Mouse (Mus musculus) intestine, embryonic 14.5 days (tissue): ENCODE results near the gene Rwdd3. TPM values are rescaled to one million over a fixed set of nuclear protein-coding genes. Genes with fewer than 3 reads are reported as not detected.

Experiments
- ATAC-seq: fragments of 200-750 bp; cut with Nextera tagmentation; replicated peaks from 2 replicates; pipeline ENCODE4 v1.8.0; 2017; ENCODE audit warnings: low read depth, moderate number of reproducible peaks, moderate TSS enrichment, moderate library complexity; ENCODE audit not compliant: low FRiP score, low TSS enrichment
- DNase-seq: peaks from one replicate; pipeline ENCODE4 v3.0.0-alpha.2; 2018; ENCODE audit warnings: low spot score
- H3K27ac ChIP-seq: fragments of 300-500 bp; sonication (generic); 2 replicates; pipeline ENCODE4 v1.5.1; 2014; ENCODE audit warnings: low read depth, mild to moderate bottlenecking, control low read depth
- H3K27me3 ChIP-seq: fragments of 300-500 bp; sonication (generic); replicated peaks from 2 replicates; pipeline ENCODE4 v1.6.1; 2014; ENCODE audit warnings: low read length, control low read depth; ENCODE audit not compliant: control insufficient read depth, insufficient read depth
- H3K36me3 ChIP-seq: fragments of 300-500 bp; sonication (generic); 2 replicates; pipeline ENCODE4 v1.6.1; 2014; ENCODE audit warnings: low read length, control low read depth; ENCODE audit not compliant: control insufficient read depth, insufficient read depth
- H3K4me1 ChIP-seq: fragments of 300-500 bp; sonication (generic); replicated peaks from 2 replicates; pipeline ENCODE4 v1.6.1; 2014; ENCODE audit warnings: low read length, control low read depth, mixed read lengths; ENCODE audit not compliant: control insufficient read depth, insufficient read depth
- H3K4me2 ChIP-seq: fragments of 300-500 bp; sonication (generic); 2 replicates; pipeline ENCODE4 v1.6.1; 2014; ENCODE audit warnings: low read length
- H3K4me3 ChIP-seq: fragments of 300-500 bp; sonication (generic); 2 replicates; pipeline ENCODE4 v1.5.1; 2014; ENCODE audit warnings: low read depth, low read length, control low read depth, mixed read lengths
- H3K9ac ChIP-seq: fragments of 300-500 bp; sonication (generic); 2 replicates; pipeline ENCODE4 v1.6.1; 2014; ENCODE audit warnings: mild to moderate bottlenecking, low read length
- H3K9me3 ChIP-seq: fragments of 300-500 bp; sonication (generic); 2 replicates; pipeline ENCODE4 v1.6.1; 2016; ENCODE audit warnings: low read length, control low read depth; ENCODE audit not compliant: control insufficient read depth
- WGBS: fragments of 180-500 bp; shearing (Covaris S2); extraction: QIAGEN DNeasy Blood & Tissue Kit; methylation state at CpG from one replicate; pipeline ENCODE4 v1.1.7; 2014; 5-methylcytosine and 5-hydroxymethylcytosine counted together
- polyA plus RNA-seq: library from polyadenylated mRNA; unstranded; fragments of >200 nt; fragmentation: Nextera tagmentation; extraction: Ambion mirVana; gene quantifications from 2 replicates; pipeline ENCODE4 v1.2.1, GENCODE M21; 2014

The Rwdd3 gene
- polyA plus RNA-seq, 1 experiment from 2014 or later, result 5.4 TPM

- H3K4me3 ChIP-seq, result no peak overlapping the region
- H3K4me1 ChIP-seq, result 0 out of 2 replicates have a peak, but pooled peaks cover 3% of the 10 kb centered on the region
- H3K4me2 ChIP-seq, result no peak overlapping the region
- H3K27ac ChIP-seq, result no peak overlapping the region
- ATAC-seq (no peak), DNase-seq (no peak)
- H3K36me3 ChIP-seq, result no peaks in the 10 kb centered on the region
- H3K27me3 ChIP-seq, result no peaks in the 10 kb centered on the region
- H3K9ac ChIP-seq, result no peak overlapping the region
- 78% methylated on average over 11 of the region's 11 CpGs for WGBS
- no peaks in the 10 kb centered on the region for H3K9me3 ChIP-seq
These were observed 14.9 kb downstream of the Rwdd3 start for GRCm38 (mm10) chr3:121156451-121157186.

GRCm38 (mm10) chr3:121156043-121156442 is 15.5 kb downstream of the Rwdd3 start:
- 0 out of 2 replicates have a peak, but pooled peaks cover 3% of the 10 kb centered on the region for H3K4me1 ChIP-seq
- H3K27ac ChIP-seq, result no peak overlapping the region
- H3K9me3 ChIP-seq, result no peaks in the 10 kb centered on the region
- H3K4me3 ChIP-seq, result no peak overlapping the region
- DNase-seq (no peak), ATAC-seq (no peak)
- no peaks in the 10 kb centered on the region for H3K36me3 ChIP-seq
- WGBS, result 49% methylated on average over 7 of the region's 7 CpGs
- no peak overlapping the region for H3K9ac ChIP-seq
- H3K4me2 ChIP-seq, result no peak overlapping the region
- no peaks in the 10 kb centered on the region for H3K27me3 ChIP-seq

DNA sequence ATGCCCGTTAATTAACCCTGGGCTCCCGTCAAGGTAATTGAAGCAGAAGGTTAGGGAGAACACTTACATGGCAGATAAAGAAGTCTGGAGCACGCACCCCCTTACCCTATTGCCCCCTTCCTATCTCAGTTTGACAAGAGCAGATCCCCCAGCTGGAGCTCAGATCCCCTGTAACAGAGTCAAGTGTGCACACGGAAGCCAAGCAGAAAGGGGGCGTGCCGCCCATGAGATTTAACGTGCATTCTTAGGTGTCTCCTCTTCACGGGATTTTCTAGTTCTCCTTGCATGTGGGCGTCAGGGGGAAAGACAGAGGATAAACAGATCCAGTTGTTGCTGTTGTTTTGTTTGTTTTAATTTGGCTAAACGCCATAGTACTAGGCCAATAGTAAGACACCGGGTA is 37.6 kb downstream of the Rwdd3 start:
- Histone ChIP-seq H3K4me3 (no peak overlapping the region), H3K4me2 (no peak overlapping the region), H3K36me3 (no peaks in the 10 kb centered on the region), H3K27me3 (no peaks in the 10 kb centered on the region), H3K9me3 (no peaks in the 10 kb centered on the region), H3K4me1 (no peaks in the 10 kb centered on the region), H3K27ac (no peak overlapping the region), H3K9ac (no peak overlapping the region)
- WGBS, result 79% methylated on average over 11 of the region's 11 CpGs
- no peak for DNase-seq
- ATAC-seq, result no peak

DNA sequence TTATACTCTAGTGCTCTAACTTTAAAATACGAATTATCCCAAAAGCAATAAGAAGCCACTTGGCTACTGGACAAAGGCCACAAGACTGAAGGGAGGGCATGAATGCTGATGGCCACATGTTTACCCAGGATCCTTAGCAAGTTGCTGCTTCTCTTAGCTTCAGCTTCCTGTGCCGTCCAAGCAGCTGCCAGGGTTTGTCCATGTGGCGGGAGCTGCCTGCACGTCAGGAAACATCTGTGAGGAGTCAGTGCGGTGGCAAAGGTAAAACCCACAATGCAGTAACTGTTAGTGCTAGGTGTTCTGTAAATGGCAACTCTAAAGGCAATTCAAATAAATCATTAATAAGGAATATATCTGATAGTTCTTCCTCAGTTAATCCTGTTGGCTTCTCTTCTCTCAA is 38.5 kb downstream of the Rwdd3 start:
- DNase-seq (no peak), ATAC-seq (no peak)
- Histone ChIP-seq H3K4me3 (no peak overlapping the region), H3K36me3 (no peaks in the 10 kb centered on the region), H3K4me2 (no peak overlapping the region), H3K27me3 (no peaks in the 10 kb centered on the region), H3K9ac (no peak overlapping the region), H3K27ac (no peak overlapping the region), H3K9me3 (no peaks in the 10 kb centered on the region), H3K4me1 (no peaks in the 10 kb centered on the region)
- 83% methylated on average over 5 of the region's 5 CpGs for WGBS

DNA sequence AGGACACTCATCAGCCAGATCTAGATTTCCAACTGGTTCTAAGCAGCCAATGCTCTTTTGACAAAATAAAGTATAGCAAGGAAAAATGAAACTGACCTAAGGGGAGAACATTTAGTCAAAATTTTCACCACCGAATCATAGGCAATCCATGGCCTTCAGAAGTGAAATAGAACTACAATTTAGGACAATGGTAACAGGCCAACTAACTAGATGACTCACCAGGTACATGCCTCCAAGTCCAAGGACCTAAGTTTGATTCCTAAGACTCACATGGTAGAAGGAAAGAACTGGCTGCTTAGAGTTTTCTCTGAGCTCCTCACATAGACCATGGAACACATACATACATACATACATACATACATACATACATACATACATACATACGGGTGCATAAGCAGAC is 44.3 kb downstream of the Rwdd3 start:
- 92% methylated on average over 2 of the region's 2 CpGs for WGBS
- Histone ChIP-seq H3K27me3 (no peaks in the 10 kb centered on the region), H3K36me3 (no peaks in the 10 kb centered on the region), H3K4me1 (no peaks in the 10 kb centered on the region), H3K9ac (no peak overlapping the region), H3K27ac (no peak overlapping the region), H3K4me2 (no peak overlapping the region), H3K4me3 (no peak overlapping the region), H3K9me3 (no peaks in the 10 kb centered on the region)
- ATAC-seq, result no peak
- DNase-seq, result no peak

GRCm38 (mm10) chr3:121126476-121126875 is 45.0 kb downstream of the Rwdd3 start:
- ATAC-seq, result no peak
- Histone ChIP-seq H3K27ac (no peak overlapping the region), H3K4me1 (no peaks in the 10 kb centered on the region), H3K4me2 (no peak overlapping the region), H3K4me3 (no peak overlapping the region), H3K27me3 (no peaks in the 10 kb centered on the region), H3K9me3 (no peaks in the 10 kb centered on the region), H3K36me3 (no peaks in the 10 kb centered on the region), H3K9ac (no peak overlapping the region)
- WGBS, result 75% methylated on average over 5 of the region's 5 CpGs
- DNase-seq, result no peak

DNA sequence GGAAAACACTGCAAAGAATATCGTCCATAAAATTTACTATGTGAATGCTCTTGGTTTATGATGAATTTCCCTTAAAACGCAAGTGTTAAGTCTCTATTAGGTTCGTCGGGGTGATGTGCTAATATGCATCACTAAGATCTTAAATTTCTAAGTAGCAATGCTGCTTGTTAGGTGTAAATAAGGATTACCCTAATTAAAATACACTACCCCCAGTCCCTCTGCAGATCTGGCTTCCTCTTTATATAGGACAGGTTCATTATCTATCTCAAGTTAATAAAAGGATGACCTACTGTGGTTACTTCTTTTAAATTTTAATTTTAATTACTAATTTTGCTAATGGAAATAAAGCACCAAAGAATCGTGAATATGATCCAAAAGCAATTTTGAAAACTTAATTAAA is 50.4 kb downstream of the Rwdd3 start:
- no peaks in the 10 kb centered on the region for H3K27me3 ChIP-seq
- H3K4me1 ChIP-seq, result no peaks in the 10 kb centered on the region
- H3K27ac ChIP-seq, result no peak overlapping the region
- DNase-seq (no peak), ATAC-seq (no peak)
- no peaks in the 10 kb centered on the region for H3K36me3 ChIP-seq
- H3K9me3 ChIP-seq, result no peaks in the 10 kb centered on the region
- no peak overlapping the region for H3K4me2 ChIP-seq
- 81% methylated on average over 5 of the region's 5 CpGs for WGBS
- no peak overlapping the region for H3K4me3 ChIP-seq
- no peak overlapping the region for H3K9ac ChIP-seq

GRCm38 (mm10) chr3:121116590-121116989 is 54.9 kb downstream of the Rwdd3 start:
- peaks cover 5% of the 10 kb centered on the region; the same call in 1 of the 2 replicates for H3K4me1 ChIP-seq
- DNase-seq (no peak), ATAC-seq (no peak)
- no peaks in the 10 kb centered on the region for H3K36me3 ChIP-seq
- WGBS, result 71% methylated on average over 13 of the region's 13 CpGs
- H3K9ac ChIP-seq, result no peak overlapping the region
- no peak overlapping the region for H3K4me3 ChIP-seq
- H3K4me2 ChIP-seq, result no peak overlapping the region
- no peaks in the 10 kb centered on the region for H3K9me3 ChIP-seq
- no peaks in the 10 kb centered on the region for H3K27me3 ChIP-seq
- H3K27ac ChIP-seq, result no peak overlapping the region

DNA sequence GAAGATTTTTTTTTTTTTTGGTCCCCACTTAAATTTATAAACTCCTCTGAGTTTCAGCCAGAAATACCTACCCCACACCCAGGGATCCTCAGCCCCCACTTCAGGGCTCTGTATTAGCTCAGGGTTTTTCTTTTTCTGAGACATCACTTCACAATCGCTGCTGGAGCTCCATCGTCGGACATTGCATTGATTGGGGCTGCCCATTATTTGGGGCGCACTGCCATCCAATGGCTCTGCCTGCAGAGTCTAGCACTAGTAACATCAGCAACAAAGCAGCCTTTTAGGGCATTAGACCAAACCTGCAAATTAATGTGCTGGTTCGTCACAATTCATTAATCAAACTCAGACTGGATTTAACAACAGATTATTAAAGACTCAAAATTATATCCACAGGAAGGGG is 55.4 kb downstream of the Rwdd3 start:
- ATAC-seq, result no peak
- 79% methylated on average over 5 of the region's 5 CpGs for WGBS
- Histone ChIP-seq H3K9ac (no peak overlapping the region), H3K9me3 (no peaks in the 10 kb centered on the region), H3K4me1 (peaks cover 5% of the 10 kb centered on the region; the same call in 1 of the 2 replicates), H3K4me3 (no peak overlapping the region), H3K27me3 (no peaks in the 10 kb centered on the region), H3K36me3 (no peaks in the 10 kb centered on the region), H3K27ac (no peak overlapping the region), H3K4me2 (no peak overlapping the region)
- DNase-seq, result no peak
